In genomic region chr16:27794907-27795306, GRCm38 (mm10) we compare ENCODE assay signal across 24 mouse cellular contexts.
"Had no signal": no experiment of that assay in that cellular context is flagged by ENCODE, and none has a peak within 500 bp of the region (broad histone marks: within the 10 kb centered on the region; RNA-seq: fewer than 3 reads in every experiment).

No protein-coding gene starts in this region.

- H3K27me3 ChIP-seq: limb, embryonic 13.5 days; liver, embryonic 12.5 days; liver, embryonic 15.5 days; lung, embryonic 15.5 days; megakaryocyte, embryonic 14.5 days; stomach, embryonic 15.5 days had no signal

- H3K9ac ChIP-seq: limb, embryonic 13.5 days; liver, embryonic 12.5 days; liver, embryonic 15.5 days; lung, embryonic 15.5 days; stomach, embryonic 15.5 days had no signal

- H3K4me2 ChIP-seq: limb, embryonic 13.5 days; liver, embryonic 12.5 days; liver, embryonic 15.5 days; lung, embryonic 15.5 days; stomach, embryonic 15.5 days had no signal

- H3K4me3 ChIP-seq: layer of hippocampus, adult 2 months; limb, embryonic 10.5 days; limb, embryonic 13.5 days; liver, embryonic 12.5 days; liver, embryonic 15.5 days; lung, embryonic 15.5 days; megakaryocyte, embryonic 14.5 days; midbrain, embryonic 10.5 days; stomach, embryonic 15.5 days had no signal

- DNase-seq: kidney, adult 18-20 months; kidney, adult 9 months; kidney, postnatal 25 days; layer of hippocampus, adult 9-11 months; liver; lung, adult 18-20 months; lung, postnatal 10 days; lung, postnatal 36 days; retina, postnatal 1 day; right cerebral cortex, postnatal 25 days; spleen, adult 18-20 months; thymus, postnatal 25 days had no signal

- H3K4me1 ChIP-seq: limb, embryonic 10.5 days; limb, embryonic 13.5 days; liver, embryonic 12.5 days; liver, embryonic 15.5 days; lung, embryonic 15.5 days; midbrain, embryonic 10.5 days; stomach, embryonic 15.5 days had no signal

- H3K27ac ChIP-seq: kidney, postnatal 0 days; layer of hippocampus, adult 2 months; limb, embryonic 10.5 days; limb, embryonic 13.5 days; liver, embryonic 12.5 days; liver, embryonic 15.5 days; lung, embryonic 15.5 days; midbrain, embryonic 10.5 days; stomach, embryonic 15.5 days had no signal

- ATAC-seq: intestine, embryonic 16.5 days; liver, embryonic 12.5 days; midbrain, embryonic 16.5 days had no signal

- H3K36me3 ChIP-seq: limb, embryonic 10.5 days; limb, embryonic 13.5 days; liver, embryonic 12.5 days; liver, embryonic 15.5 days; lung, embryonic 15.5 days; midbrain, embryonic 10.5 days; stomach, embryonic 15.5 days had no signal

- H3K9me3 ChIP-seq: limb, embryonic 10.5 days; limb, embryonic 13.5 days; liver, embryonic 15.5 days; lung, embryonic 15.5 days; megakaryocyte, embryonic 14.5 days; midbrain, embryonic 10.5 days; stomach, embryonic 15.5 days had no signal
